ENCODE assay signal across 8 mouse cellular contexts in the genomic region with DNA sequence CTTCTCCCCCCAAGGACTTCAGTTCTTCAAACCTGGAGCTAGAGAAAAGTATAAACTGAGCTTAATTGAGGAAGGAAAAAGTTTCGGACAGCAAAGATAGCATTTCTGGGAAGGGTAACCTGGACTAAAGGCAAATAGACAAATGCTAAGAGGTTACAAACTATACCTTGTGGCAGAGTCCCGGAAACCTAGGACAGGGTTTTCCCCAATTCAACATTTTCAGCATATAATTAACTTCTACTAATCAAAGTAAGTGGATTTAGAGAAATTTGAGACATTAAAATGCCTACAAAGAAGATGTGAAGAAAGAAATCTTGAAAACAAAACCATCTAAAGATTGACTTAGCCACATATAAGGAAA. TPM values are rescaled to one million over a fixed set of nuclear protein-coding genes. Genes with fewer than 3 reads are reported as not detected.
DNase-seq lines count a peak whose midpoint lies in the region; ATAC-seq and TF ChIP-seq lines count a peak whose summit lies in the region.

No protein-coding gene starts in this region.

- H3K4me1 ChIP-seq in heart, embryonic 16.5 days (ENCODE audit: control insufficient read depth, insufficient read depth, low read length) = peaks cover 14% of the 10 kb centered on the region
- peaks cover 14% of the 10 kb centered on the region for H3K4me1 ChIP-seq in G1E (ENCODE audit: insufficient read depth, low read depth, low read length)
- H3K4me1 ChIP-seq in hindbrain, embryonic 10.5 days (replicated peaks) = peaks cover 26% of the 10 kb centered on the region

- peaks cover 38% of the 10 kb centered on the region for H3K79me2 ChIP-seq in macrophage (ENCODE audit: inconsistent target)

- peak overlapping the region; percentile 96 for H3K4me3 ChIP-seq in heart, embryonic 16.5 days (ENCODE audit: low read length)
- H3K4me3 ChIP-seq in G1E (ENCODE audit: low read depth, low read length) (peak overlapping the region; percentile 84), macrophage (ENCODE audit: inconsistent target) (peak overlapping the region; percentile 33)
- peak overlapping the region; percentile 84 for H3K4me3 ChIP-seq in hindbrain, embryonic 10.5 days

- intact Hi-C loops in heart, postnatal 36 days (cut with DNase I) = loop anchor here (2.0 to 5.0 kb wide), 3 partner anchors 67 to 426 kb away; a partner anchor contains a TSS

- peaks cover under 1% of the 10 kb centered on the region for H3K36me3 ChIP-seq in heart, embryonic 16.5 days (ENCODE audit: control insufficient read depth, insufficient read depth)
- H3K36me3 ChIP-seq in G1E (replicated peaks) (peaks cover 8% of the 10 kb centered on the region), macrophage (ENCODE audit: inconsistent target) (peaks cover 2% of the 10 kb centered on the region; the same call in 1 of the 2 replicates)
- H3K36me3 ChIP-seq in hindbrain, embryonic 10.5 days = peaks cover 13% of the 10 kb centered on the region; the same call in 1 of the 2 replicates

- peaks cover 2% of the 10 kb centered on the region for H3K9me3 ChIP-seq in heart, embryonic 16.5 days (replicated peaks; ENCODE audit: control insufficient read depth, low read length)
- H3K9me3 ChIP-seq in G1E (replicated peaks) = no peaks in the 10 kb centered on the region
- H3K9me3 ChIP-seq in hindbrain, embryonic 10.5 days = 0 out of 2 replicates have a peak, but pooled peaks cover 4% of the 10 kb centered on the region

- H3K4me2 ChIP-seq in heart, embryonic 16.5 days (ENCODE audit: low read depth, low read length) = peak overlapping the region; percentile 70

- DNase-seq in heart, postnatal 36 days = no peak
- no peak for DNase-seq in G1E (ENCODE audit: low spot score)
- DNase-seq in hindbrain, embryonic 10.5 days (ENCODE audit: low spot score) = no peak
- DNase-seq in urinary bladder, adult 2 months (ENCODE audit: low spot score) = no peak
- DNase-seq in right cerebral cortex, adult 2 months (ENCODE audit: low spot score in 2 of 2) = no peak
- DNase-seq in kidney, postnatal 4 days = no peak

- H3K27me3 ChIP-seq in heart, embryonic 16.5 days (ENCODE audit: control insufficient read depth, insufficient read depth, low read length) = no peaks in the 10 kb centered on the region
- peaks cover 4% of the 10 kb centered on the region for H3K27me3 ChIP-seq in G1E (ENCODE audit: insufficient read depth, low read length)
- H3K27me3 ChIP-seq in hindbrain, embryonic 10.5 days (ENCODE audit: insufficient read depth, poor library complexity, severe bottlenecking) = no peaks in the 10 kb centered on the region

- H3K27ac ChIP-seq in heart, embryonic 16.5 days (ENCODE audit: low read length) = no peak overlapping the region
- peak overlapping the region; percentile 97 for H3K27ac ChIP-seq in hindbrain, embryonic 10.5 days
- H3K27ac ChIP-seq in macrophage = no peak overlapping the region

- peak overlapping the region; percentile 98; the same call in 1 of the 2 replicates for H3K9ac ChIP-seq in heart, embryonic 16.5 days (ENCODE audit: low read length)

- no peak for TF ChIP-seq CTCF in G1E (IDR thresholded peaks at IDR 0.05; ENCODE audit: low read depth, low read length)

- ATAC-seq in heart, embryonic 16.5 days (replicated peaks; ENCODE audit: extremely low read depth, insufficient read depth, low FRiP score) = no peak
- no peak for ATAC-seq in G1E (ENCODE audit: extremely low read depth, insufficient number of reproducible peaks, low FRiP score, poor library complexity, severe bottlenecking)

- 74% methylated on average over 2 of the region's 2 CpGs for WGBS in heart, embryonic 16.5 days
- WGBS in hindbrain, embryonic 10.5 days = 75% methylated on average over 2 of the region's 2 CpGs
- 49% methylated on average over 2 of the region's 2 CpGs for WGBS in macrophage (ENCODE audit: missing documents)

RNA-seq across cellular contexts. Expression of a gene that starts 0.4 kb away (rescaled TPM):
- 29.4 and 32.3 TPM in 2 replicates for polyA plus RNA-seq in heart, embryonic 16.5 days (2015; fragmentation: Nextera tagmentation; extraction: Ambion mirVana)
- 1 to 10 TPM; 8.1 to 9.2 TPM for total RNA-seq in heart, postnatal 36 days (2021)
- 119 and 139 TPM in 2 replicates for total RNA-seq in G1E (2014; fragmentation: Nextera tagmentation)
- total RNA-seq in G1E (2017) = 91.4 and 97.7 TPM in 2 replicates
- 18.9 and 23.9 TPM in 2 replicates for polyA plus RNA-seq in G1E (2012)
- 59.3 and 70.6 TPM in 2 replicates for polyA plus RNA-seq in hindbrain, embryonic 10.5 days (2016; fragmentation: Nextera tagmentation; extraction: Ambion mirVana)
- total RNA-seq in macrophage (2018; cell fraction: chromatin; rRNA removed) = 10 to 100 TPM; 35.0 to 83.5 (median 52.6) TPM
- total RNA-seq in macrophage (2018; cell fraction: cytosol; rRNA removed) = 10 to 100 TPM; 10.8 to 18.2 (median 13.5) TPM
- 10 to 100 TPM; 22.4 to 57.5 (median 39.7) TPM for total RNA-seq in macrophage (2018; cell fraction: nucleus; rRNA removed)
- polyA plus RNA-seq in macrophage (2018) = 14.9 to 27.2 TPM (median 18.6 TPM) in 3 replicates
- 26.3 and 36.6 TPM in 2 replicates for polyA plus RNA-seq in urinary bladder, adult 2 months (2012; rRNA removed)

Comparison
In these comparisons a context has a peak if more than half of its experiments do, and no peak if none do; other contexts are left out.
1. H3K4me3 ChIP-seq: peak in every context shown above with its lines; median percentile 96 in heart, embryonic 16.5 days; 84 in G1E; 84 in hindbrain, embryonic 10.5 days; 33 in macrophage.